Mouse (Mus musculus) B cell, adult 67 days (primary cell): ENCODE data around the gene Ube2b. TPM values are rescaled to one million over a fixed set of nuclear protein-coding genes. Genes with fewer than 3 reads are reported as not detected.

Source experiments
- total RNA-seq, 2 experiments: library from RNA; stranded (reverse); gene quantifications; 4 replicates each; pipeline ENCODE4 v1.2.4; 2023

The Ube2b gene
- total RNA-seq = 100 to 1,000 TPM; 182 to 188 TPM

DNA sequence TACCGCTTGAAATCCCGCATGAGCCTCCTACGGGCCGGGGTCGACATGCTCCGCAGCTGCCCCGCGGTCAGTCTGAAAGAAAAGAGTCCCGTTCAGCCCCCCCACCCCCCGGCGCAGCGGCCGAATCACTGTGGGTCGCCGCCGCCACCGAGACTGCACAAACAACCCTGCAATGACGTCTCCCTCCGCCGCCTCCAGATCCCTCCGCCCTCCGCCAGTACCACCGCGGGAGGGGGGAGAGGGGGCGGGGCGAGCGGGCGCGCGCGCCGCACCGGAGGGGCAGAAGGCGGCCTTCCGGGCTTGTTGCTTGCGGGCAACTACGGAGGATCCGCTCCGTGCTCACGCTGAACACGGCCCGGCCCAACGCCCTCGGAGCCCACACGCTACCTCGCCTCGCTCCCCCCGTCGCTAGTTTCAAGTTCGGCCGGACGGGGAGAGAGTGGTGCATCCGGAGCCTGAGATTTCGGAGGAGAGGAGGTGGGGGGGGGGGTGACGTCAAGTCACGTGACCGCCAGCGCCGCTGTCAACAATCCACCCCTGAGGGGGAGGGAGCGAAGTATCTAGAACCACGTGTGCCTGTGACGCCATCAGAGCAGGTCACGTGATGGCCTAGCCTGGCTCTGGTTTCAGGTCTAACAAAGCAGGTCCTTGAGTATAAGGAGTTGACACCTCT is at the start of gene Ube2b:
Gene Ube2b, minus strand, starts transcription at position 473 of the 673 bp plus-strand sequence.

DNA sequence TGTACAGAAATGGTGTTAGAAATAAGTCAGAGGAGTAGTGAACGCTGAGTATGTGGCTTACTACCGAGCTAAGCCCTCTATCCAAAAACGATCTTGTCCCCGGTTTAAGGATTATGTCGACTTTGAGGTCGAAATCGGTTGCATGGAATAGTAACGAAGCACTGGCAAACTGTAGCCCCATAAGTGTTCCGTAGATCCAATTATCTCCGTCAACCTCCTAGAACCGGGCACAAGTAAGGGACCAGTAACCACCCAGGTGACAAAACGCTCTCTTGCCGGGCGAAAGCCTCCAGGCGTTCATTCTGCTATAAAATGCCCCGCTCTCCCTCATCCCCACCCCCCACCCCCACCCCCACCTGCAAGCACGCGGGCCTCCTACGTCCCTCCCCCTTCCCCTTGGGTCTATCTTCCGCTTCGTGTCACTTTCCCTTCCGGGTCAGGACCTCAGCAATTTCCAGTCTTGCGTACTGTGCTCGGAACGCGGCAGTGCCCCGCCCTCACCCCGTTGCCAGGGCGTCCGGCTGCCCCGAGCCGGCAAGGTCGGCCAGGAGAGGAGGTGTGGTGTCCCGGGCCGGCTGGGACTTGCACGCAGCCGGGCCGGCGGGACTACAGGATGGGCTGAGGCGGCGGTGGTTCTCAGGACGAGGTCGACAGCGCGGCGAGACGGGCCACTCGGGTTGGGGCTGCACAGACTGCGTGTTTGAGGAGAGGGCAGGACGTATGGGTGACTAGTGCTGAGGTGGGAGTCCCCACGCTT is 3.4 kb upstream of the Ube2b start, which contains the start of gene Cdkl3:
Gene Cdkl3, plus strand, starts transcription at position 450 of the 757 bp plus-strand sequence.

GRCm38 (mm10) chr11:51967443-51968401 is 32.8 kb downstream of the Ube2b start, which contains the start of gene Cdkn2aipnl:
Gene Cdkn2aipnl, plus strand, starts transcription at chr11:51967661.

Other genes starting within 250 kb of the Ube2b start
- gene Sec24a, start 237.1 kb downstream of the Ube2b start, total RNA-seq = 10 to 100 TPM; 59.1 to 76.4 TPM
- 10 to 100 TPM; 29.3 to 37.8 TPM for gene Sar1b, start 237.1 kb downstream of the Ube2b start, total RNA-seq
- 10 to 100 TPM; 69.9 to 75.1 TPM for gene Jade2, start 143.1 kb downstream of the Ube2b start, total RNA-seq
- gene Cdkn2aipnl, start 33.1 kb downstream of the Ube2b start, total RNA-seq = 10 to 100 TPM; 53.6 to 54.1 TPM
- gene Cdkl3, start 3.5 kb upstream of the Ube2b start, total RNA-seq = 1 to 10 TPM; 4.7 to 7.8 TPM
- gene Ppp2ca, start 97.9 kb upstream of the Ube2b start, total RNA-seq = 100 to 1,000 TPM in 1 of 2 experiments, 10 to 100 TPM in 1; 95.7 to 109 TPM
- gene Olfr1373, start 144.8 kb upstream of the Ube2b start, total RNA-seq = not detected
- gene Olfr1371, start 213.2 kb upstream of the Ube2b start, total RNA-seq = not detected
- gene Skp1a, start 231.2 kb upstream of the Ube2b start, total RNA-seq = 100 to 1,000 TPM; 132 to 142 TPM